Mouse (Mus musculus) forebrain, embryonic 15.5 days (tissue): ENCODE measurements around the gene Dnaaf3. TPM values are rescaled to one million over a fixed set of nuclear protein-coding genes. Genes with fewer than 3 reads are reported as not detected.

Source experiments
- ATAC-seq: fragments of 200-750 bp; cut with Nextera tagmentation; replicated peaks from 2 replicates; pipeline ENCODE4 v1.8.0; 2017; ENCODE audit warnings: mild to moderate bottlenecking, moderate TSS enrichment, moderate library complexity
- H3K27ac ChIP-seq: fragments of 300-500 bp; sonication (generic); replicated peaks from 2 replicates; pipeline ENCODE4 v1.5.1; 2015; ENCODE audit warnings: mild to moderate bottlenecking, inconsistent platforms
- H3K27me3 ChIP-seq: fragments of 300-500 bp; sonication (generic); 2 replicates; pipeline ENCODE4 v1.6.1; 2015; ENCODE audit warnings: inconsistent platforms
- H3K36me3 ChIP-seq: fragments of 300-500 bp; sonication (generic); 2 replicates; pipeline ENCODE4 v1.6.1; 2015; ENCODE audit warnings: mild to moderate bottlenecking, inconsistent platforms
- H3K4me1 ChIP-seq: fragments of 300-500 bp; sonication (generic); 2 replicates; pipeline ENCODE4 v1.6.1; 2015; ENCODE audit warnings: inconsistent platforms
- H3K4me2 ChIP-seq: fragments of 300-500 bp; sonication (generic); replicated peaks from 2 replicates; pipeline ENCODE4 v1.6.1; 2015; ENCODE audit warnings: mild to moderate bottlenecking, inconsistent platforms
- H3K4me3 ChIP-seq: fragments of 300-500 bp; sonication (generic); 2 replicates; pipeline ENCODE4 v1.5.1; 2015; ENCODE audit warnings: mild to moderate bottlenecking, inconsistent platforms
- H3K9ac ChIP-seq: fragments of 300-500 bp; sonication (generic); replicated peaks from 2 replicates; pipeline ENCODE4 v1.6.1; 2015; ENCODE audit warnings: mild to moderate bottlenecking, inconsistent platforms
- H3K9me3 ChIP-seq: fragments of 300-500 bp; sonication (generic); 2 replicates; pipeline ENCODE4 v1.6.1; 2016; ENCODE audit warnings: inconsistent platforms
- WGBS: fragments of 180-500 bp; shearing (Covaris S2); methylation state at CpG from one replicate; pipeline ENCODE4 v1.1.7; 2015; ENCODE audit warnings: mixed read lengths; 5-methylcytosine and 5-hydroxymethylcytosine counted together
- microRNA-seq: library from miRNA; unstranded; fragments of <30 nt; microRNA quantifications from one replicate; pipeline ENCODE4, GENCODE M21; 2016
- polyA plus RNA-seq: library from polyadenylated mRNA; unstranded; fragments of >200 nt; fragmentation: Nextera tagmentation; extraction: Ambion mirVana; gene quantifications from 2 replicates; pipeline ENCODE4 v1.2.1, GENCODE M21; 2015

Gene Dnaaf3
- polyA plus RNA-seq, 1 experiment from 2014 or later, result 1.7 TPM

DNA sequence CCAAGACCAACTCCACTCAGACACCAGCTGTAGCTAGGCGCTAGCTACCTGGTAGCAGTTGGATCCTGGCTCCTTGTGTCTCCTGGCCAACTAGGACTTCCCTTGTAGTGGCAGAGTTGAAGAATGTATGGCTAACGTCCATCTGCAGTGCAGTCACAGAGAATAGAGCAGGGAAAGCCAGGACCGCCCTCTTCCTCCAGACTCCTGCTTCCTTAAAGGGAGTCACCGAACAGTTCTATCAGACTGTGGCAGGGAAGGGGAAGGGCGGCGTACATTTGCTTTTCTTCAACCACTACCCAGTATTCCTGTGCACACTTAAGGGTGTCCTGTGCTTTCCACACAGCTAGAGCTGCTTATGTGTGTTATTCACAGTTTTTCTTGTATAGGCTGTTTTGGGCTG is 40.9 kb downstream of the Dnaaf3 start:
- Histone ChIP-seq H3K27ac (no peak overlapping the region), H3K36me3 (peaks cover 20% of the 10 kb centered on the region), H3K4me3 (no peak overlapping the region), H3K27me3 (no peaks in the 10 kb centered on the region), H3K4me1 (no peaks in the 10 kb centered on the region), H3K4me2 (no peak overlapping the region), H3K9ac (no peak overlapping the region), H3K9me3 (no peaks in the 10 kb centered on the region)
- no peak for ATAC-seq
- 91% methylated on average over 6 of the region's 6 CpGs for WGBS

DNA sequence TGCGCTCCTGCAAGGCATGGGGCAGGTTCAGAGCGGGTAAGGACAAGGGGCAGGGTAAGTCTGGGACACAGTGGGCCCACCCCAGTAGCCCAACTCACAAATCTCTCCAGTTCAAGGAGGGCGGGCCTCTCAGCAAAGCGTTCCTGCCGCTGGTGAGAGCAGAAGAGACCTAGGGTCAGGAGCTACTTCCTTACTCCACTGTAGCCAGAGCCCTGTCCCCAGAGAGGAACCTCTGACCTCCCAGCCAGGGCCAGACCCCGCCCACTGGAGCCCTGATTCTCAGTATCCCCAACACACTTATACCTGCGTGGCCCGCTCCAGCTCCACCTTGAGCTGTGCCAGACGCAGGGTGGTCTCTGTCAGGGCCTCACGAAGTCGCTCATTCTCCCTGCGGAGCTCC is 50.0 kb downstream of the Dnaaf3 start:
- no peaks in the 10 kb centered on the region for H3K27me3 ChIP-seq
- no peak overlapping the region for H3K4me2 ChIP-seq
- H3K27ac ChIP-seq, result no peak overlapping the region
- WGBS, result 93% methylated on average over 12 of the region's 12 CpGs
- no peak overlapping the region for H3K4me3 ChIP-seq
- H3K9ac ChIP-seq, result no peak overlapping the region
- peaks cover 17% of the 10 kb centered on the region for H3K4me1 ChIP-seq
- no peaks in the 10 kb centered on the region for H3K9me3 ChIP-seq
- H3K36me3 ChIP-seq, result peaks cover 50% of the 10 kb centered on the region
- no peak for ATAC-seq

DNA sequence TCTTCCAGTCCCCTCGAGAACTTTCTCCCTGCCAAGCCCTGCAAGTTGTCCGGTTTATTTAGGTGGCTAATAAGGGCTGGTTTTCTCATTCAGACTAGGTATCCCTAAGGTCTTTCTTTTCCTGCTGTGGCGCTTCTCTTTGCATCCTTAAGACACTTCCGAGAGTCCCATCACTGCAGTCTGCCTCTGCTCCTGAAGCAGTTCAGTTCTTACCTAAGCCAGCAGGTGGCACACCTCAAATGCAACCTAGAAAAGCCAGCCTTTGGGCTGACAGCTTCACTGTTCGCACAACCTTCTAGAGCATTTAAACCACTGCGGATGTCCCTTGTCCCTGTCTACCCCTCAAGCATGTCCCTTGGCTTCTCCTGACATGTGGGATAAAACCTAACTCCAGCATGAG is 52.6 kb downstream of the Dnaaf3 start:
- peaks cover 40% of the 10 kb centered on the region for H3K36me3 ChIP-seq
- H3K4me1 ChIP-seq, result peaks cover 17% of the 10 kb centered on the region
- no peak overlapping the region for H3K9ac ChIP-seq
- peaks cover 6% of the 10 kb centered on the region; the same call in 1 of the 2 replicates for H3K27me3 ChIP-seq
- no peak for ATAC-seq
- 25% methylated on average over 6 of the region's 6 CpGs for WGBS
- no peak overlapping the region for H3K4me2 ChIP-seq
- H3K27ac ChIP-seq, result no peak overlapping the region
- H3K4me3 ChIP-seq, result no peak overlapping the region
- H3K9me3 ChIP-seq, result no peaks in the 10 kb centered on the region

DNA sequence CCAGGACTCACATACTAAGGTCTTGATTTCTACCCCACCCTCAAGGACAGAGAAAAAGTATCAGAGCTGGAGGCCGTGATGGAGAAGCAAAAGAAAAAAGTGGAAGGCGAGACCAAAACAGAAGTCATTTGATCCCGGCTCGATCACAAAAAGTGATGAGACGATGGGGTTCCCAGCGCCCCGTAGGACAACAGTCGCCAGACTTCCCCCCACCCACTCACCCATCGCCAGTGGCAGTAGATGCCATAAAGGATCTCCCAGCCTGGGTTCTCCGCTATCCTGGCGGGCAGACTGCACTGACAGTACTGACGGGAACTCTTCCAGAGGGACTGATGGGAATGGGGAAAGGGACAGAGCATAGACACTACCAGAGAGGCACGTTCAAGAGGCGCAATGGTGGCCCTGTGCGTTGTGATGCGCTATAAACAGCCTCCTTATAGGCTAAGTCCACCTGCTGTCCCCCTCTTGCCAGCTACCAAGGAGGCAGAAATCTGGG is 53.4 kb downstream of the Dnaaf3 start:
- Histone ChIP-seq H3K36me3 (peaks cover 32% of the 10 kb centered on the region), H3K4me1 (peaks cover 17% of the 10 kb centered on the region), H3K9me3 (no peaks in the 10 kb centered on the region), H3K9ac (peak overlapping the region; percentile 52), H3K27me3 (peaks cover 12% of the 10 kb centered on the region), H3K4me2 (peak overlapping the region; percentile 92), H3K27ac (peak overlapping the region; percentile 62; the same call in 1 of the 2 replicates), H3K4me3 (peak overlapping the region; percentile 52)
- ATAC-seq, result 0 out of 2 replicates have a peak, but pooled peaks have one; percentile 11
- 2% methylated on average over 16 of the region's 16 CpGs for WGBS

DNA sequence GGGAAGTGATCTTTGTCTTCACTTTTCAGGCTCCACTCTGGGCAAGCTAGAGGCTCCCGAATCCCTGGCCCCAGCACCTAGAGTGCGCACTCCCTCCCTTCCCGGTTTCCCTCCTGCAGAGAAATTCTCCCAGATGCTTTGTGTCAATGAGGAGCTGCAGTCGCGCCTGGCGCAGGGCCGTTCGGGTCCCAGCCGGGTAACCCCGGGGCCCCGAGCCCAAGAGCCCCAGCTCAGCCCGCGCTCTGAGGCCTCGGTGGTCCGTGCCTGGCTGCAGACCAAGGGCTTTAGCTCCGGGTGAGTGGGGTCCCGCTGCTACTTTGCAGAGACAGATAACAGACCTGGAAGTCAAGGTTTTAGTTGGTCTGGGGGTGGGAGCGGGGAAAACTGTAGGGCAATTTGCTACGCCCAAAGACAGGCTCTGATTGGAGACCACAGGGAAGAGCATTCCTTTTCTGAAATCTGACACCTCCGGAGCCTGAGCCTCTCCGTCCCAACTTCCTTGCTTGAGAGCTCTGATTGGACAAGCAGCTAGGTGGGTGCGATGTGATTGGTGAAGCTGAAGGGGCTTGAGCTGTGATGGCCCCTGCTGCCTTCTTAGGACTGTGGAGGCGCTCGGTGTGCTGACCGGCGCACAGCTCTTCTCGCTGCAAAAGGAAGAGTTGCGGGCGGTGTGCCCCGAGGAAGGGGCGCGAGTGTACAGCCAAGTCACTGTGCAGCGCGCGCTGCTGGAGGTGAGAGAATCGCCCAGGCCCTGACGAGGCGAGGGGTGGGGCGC is 54.0 kb downstream of the Dnaaf3 start:
- Histone ChIP-seq H3K36me3 (peaks cover 25% of the 10 kb centered on the region), H3K9ac (peak overlapping the region; percentile 52), H3K4me1 (peaks cover 17% of the 10 kb centered on the region), H3K4me2 (peak overlapping the region; percentile 92), H3K27ac (peak overlapping the region; percentile 62), H3K27me3 (peaks cover 19% of the 10 kb centered on the region), H3K9me3 (no peaks in the 10 kb centered on the region), H3K4me3 (peak overlapping the region; percentile 52)
- WGBS, result under 1% methylated on average over 39 of the region's 39 CpGs
- ATAC-seq, result peak; percentile 95

DNA sequence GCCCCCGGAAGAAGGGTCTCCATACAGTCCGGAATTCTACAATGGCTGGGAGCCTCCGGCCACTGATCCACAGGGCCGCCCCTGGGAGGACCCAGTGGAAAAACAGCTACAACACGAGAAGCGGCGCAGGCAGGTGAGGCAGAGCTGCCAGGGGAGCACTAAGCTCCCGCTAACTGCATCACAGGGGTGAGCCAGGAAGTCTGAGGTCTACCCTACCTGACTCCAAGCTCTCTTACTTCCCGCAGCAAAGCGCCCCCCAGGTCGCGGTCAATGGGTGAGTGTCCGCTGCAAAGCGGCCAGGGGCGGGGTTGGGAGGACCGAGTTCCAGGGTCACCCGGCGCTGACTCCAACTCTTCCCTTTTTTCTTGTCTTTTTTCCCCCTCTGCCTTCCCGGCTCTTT is 58.3 kb downstream of the Dnaaf3 start:
- Histone ChIP-seq H3K27ac (no peak overlapping the region), H3K27me3 (peaks cover 38% of the 10 kb centered on the region), H3K9ac (no peak overlapping the region), H3K4me2 (no peak overlapping the region), H3K36me3 (no peaks in the 10 kb centered on the region), H3K4me3 (no peak overlapping the region), H3K9me3 (no peaks in the 10 kb centered on the region), H3K4me1 (peaks cover 34% of the 10 kb centered on the region)
- 10% methylated on average over 19 of the region's 19 CpGs for WGBS
- ATAC-seq, result no peak

Small RNA genes within 50 kb of the gene (microRNA-seq; reads per million reads assigned to microRNA genes)
- gene Gm23577, result not detected

Other genes starting within 250 kb of the Dnaaf3 start
- not detected in 2 replicates for gene Ncr1, start 194.7 kb downstream of the Dnaaf3 start, polyA plus RNA-seq
- gene Gp6, start 134.7 kb downstream of the Dnaaf3 start, polyA plus RNA-seq, result 0.06 TPM in 1 of 2 replicates, not detected in the other
- gene Rdh13, start 86.8 kb downstream of the Dnaaf3 start, polyA plus RNA-seq, result 34.8 and 37.3 TPM in 2 replicates
- gene Eps8l1, start 71.8 kb downstream of the Dnaaf3 start, polyA plus RNA-seq, result 7.0 TPM in 2 replicates
- 48.4 and 50.3 TPM in 2 replicates for gene Ppp1r12c, start 30.8 kb downstream of the Dnaaf3 start, polyA plus RNA-seq
- gene Tnnt1, start 16.1 kb downstream of the Dnaaf3 start, polyA plus RNA-seq, result 2.5 and 2.6 TPM in 2 replicates
- gene Tnni3, start 8.2 kb downstream of the Dnaaf3 start, polyA plus RNA-seq, result 1.8 and 1.9 TPM in 2 replicates
- gene Syt5, start 15.1 kb upstream of the Dnaaf3 start, polyA plus RNA-seq, result 158 and 164 TPM in 2 replicates
- 0.24 and 0.52 TPM in 2 replicates for gene Ptprh, start 71.6 kb upstream of the Dnaaf3 start, polyA plus RNA-seq
- gene Tmem86b, start 99.0 kb upstream of the Dnaaf3 start, polyA plus RNA-seq, result 2.7 and 3.1 TPM in 2 replicates
- 9.2 and 9.3 TPM in 2 replicates for gene Ppp6r1, start 126.6 kb upstream of the Dnaaf3 start, polyA plus RNA-seq
- 142 and 146 TPM in 2 replicates for gene Hspbp1, start 152.6 kb upstream of the Dnaaf3 start, polyA plus RNA-seq
- 6.7 and 7.9 TPM in 2 replicates for gene Brsk1, start 158.2 kb upstream of the Dnaaf3 start, polyA plus RNA-seq
- 0.08 and 0.24 TPM in 2 replicates for gene Tmem150b, start 192.8 kb upstream of the Dnaaf3 start, polyA plus RNA-seq
- gene Kmt5c, start 207.7 kb upstream of the Dnaaf3 start, polyA plus RNA-seq, result 64.3 and 70.6 TPM in 2 replicates
- gene Cox6b2, start 220.6 kb upstream of the Dnaaf3 start, polyA plus RNA-seq, result 13.7 and 14.1 TPM in 2 replicates
- gene Fam71e2, start 238.8 kb upstream of the Dnaaf3 start, polyA plus RNA-seq, result not detected in 2 replicates